Mouse (Mus musculus) cerebellum, adult 11 months (tissue): ENCODE measurements around the gene Nipsnap2.
"Not testable (repeated sequence)": the region's sequence is repeated elsewhere in the genome, so short reads cannot be mapped to it uniquely, and the experiment has no call there.

Source experiments
- DNase-seq: peaks from one replicate; pipeline ENCODE4 v3.0.0; 2022

Gene Nipsnap2

DNA sequence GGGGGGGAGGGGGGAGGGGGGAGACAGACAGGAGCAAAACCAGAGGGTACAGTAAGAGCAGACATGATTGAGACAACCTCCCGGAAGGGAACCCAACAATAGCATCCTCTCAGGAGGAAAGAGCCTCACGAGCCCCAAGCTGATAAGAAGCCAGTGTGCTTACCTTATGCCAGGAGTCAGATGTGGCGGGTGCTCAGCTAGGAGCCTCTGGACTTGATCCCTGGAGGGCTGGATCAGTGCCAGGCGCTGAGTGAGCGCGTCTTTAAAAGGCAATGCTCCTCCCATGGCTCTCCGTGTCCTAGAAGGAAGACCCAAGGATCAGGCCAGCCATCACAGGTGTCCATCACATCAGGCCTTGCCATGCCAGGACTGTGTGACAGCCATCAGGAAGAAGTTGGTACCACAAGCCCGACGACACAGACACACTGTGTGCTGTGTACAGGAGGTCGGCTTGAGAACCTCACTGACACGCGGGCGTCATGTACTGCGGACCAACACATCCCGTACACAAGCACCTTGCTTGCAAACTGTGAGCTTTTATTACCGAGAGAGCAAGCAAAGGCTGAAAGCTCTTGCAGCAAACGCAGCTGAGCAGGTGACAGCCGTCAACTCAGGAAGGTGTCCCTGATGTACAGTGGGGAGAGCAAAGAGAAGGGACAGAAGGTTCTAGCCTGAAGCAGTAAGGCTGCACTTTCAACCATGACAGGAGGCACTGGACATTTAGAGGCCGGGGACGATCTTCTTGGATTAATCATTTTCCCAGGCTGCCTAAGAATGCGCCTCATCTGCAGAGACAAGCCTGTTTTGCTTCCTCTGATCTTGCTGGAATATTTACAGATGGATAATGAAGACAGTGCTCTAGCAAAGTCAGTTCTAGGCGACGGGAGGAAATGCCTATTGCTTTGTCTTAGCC lies 45.8 kb downstream of the Nipsnap2 start:
- DNase-seq = no peak

- no peak for DNase-seq
These were observed 47.6 kb downstream of the Nipsnap2 start for GRCm38 (mm10) chr5:129772433-129772832.

DNA sequence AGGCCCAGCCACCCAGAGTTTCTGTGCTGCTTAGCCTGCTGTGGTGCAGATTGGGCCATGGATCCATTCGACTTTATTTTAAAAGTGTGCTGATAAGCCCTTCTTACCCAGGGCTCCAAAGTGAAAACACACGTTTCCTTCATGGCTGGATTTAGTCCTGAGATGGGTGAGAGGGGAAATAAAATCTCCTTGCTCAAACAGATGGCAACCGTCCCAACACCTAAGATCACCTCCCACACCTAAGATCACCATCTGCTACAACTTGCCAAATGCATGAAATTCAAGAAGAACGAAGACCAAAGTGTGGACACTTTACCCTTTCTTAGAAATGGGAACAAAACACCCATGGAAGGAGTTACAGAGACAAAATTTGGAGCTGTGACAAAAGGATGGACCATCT lies 48.5 kb downstream of the Nipsnap2 start:
- DNase-seq = not testable (repeated sequence)

DNA sequence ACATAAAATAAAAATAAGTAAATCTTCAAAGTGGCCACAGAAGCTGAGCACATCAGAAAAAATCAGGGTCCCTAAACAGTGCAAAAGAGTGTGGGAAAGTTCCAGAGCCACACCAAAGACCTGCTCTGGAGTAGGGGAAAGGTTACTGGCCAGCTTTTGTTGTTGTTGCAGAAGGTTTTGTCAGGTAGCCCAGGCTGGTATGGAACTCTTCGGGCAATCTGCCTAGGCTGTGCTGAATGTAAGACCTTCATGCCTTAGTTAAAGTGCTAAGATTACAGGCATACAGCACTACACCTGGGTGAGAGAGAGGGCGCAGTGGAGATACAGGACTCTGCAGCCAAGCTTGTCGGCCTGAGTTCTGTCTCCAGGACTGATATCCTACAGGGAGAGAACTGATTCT lies 49.8 kb downstream of the Nipsnap2 start:
- DNase-seq = no peak

DNA sequence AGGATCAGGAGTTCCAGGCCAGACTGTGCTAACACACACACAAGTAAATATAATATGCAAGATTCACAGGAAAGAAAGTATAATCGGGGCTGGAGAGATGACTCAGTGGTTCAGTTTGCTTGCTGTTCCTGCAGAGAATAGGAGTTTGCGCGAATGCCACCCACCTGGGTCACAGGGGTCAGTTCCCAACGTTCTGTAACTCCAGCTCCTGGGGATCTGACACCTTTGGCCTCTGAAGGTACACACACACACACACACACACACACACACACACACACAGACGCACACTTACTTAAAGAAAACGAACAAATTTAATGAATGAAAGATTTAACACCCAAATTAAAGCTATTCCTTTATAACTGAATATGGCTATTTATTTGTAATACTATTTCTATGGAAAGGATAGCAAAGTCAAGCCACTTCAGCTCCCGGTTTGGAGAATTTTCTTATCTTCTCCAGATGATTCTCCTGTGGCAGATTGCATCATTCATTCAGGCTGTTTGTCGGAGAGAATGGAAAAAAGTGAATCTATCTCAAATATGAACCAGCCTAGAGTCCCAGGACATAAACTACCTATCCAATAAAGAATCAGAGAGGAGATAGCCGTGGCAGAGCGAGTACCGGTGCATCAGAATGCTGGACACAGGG lies 53.6 kb downstream of the Nipsnap2 start:
- no peak for DNase-seq

DNA sequence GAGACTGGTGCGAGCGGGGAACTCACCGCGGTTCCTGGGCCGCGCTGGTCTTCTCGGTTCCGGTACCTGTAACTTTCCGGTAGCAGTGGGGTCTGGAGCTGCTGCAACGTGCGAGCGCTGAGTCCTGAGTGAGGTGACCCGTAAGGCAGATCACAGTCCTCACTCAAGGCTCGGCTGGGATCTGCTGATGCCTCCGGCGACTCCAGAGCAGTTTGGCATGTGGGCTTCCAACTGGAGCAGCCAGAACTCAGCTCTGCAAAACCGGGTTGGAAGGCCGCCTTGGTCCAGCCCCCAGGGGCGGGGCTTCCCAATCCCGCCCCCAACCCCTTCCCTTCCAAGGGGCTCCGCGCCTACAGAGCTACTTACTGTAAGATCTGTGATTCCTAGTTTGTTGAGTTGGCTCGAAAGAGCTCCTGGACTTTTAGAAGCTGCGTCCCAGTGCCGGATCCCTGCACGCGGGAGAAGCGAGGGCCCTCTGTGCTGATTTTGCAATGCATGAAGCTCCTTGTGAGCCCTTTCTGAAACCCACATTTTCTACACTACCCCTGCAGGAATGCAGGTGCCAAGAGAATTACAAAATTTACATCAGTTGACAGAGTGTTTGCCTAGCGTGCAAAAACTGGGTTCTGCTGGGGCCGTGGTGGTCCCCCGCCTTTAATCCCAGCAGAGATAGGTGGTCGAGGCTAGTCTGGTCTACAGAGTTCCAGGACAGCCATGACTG lies 54.3 kb downstream of the Nipsnap2 start:
- DNase-seq = peak; percentile 71

DNA sequence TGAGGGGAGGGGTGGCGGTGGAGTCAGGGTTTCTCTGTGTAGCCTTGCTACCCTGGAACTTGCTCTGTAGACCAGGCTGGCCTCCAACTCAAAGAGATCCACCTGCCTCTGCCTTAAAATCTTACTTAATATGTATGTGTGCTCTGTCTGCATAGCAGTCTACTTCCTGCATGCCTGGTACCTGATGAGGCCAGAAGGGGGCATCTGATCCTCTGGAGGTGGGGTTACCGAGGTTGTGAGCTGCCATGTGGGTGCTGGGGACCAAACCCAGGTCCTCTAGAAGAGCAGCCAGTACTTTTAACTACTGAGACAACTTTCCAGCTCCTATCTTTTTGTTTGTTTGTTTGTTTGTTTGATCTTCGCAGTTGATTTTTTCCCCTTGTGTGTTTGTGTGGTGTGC lies 55.3 kb downstream of the Nipsnap2 start:
- DNase-seq = no peak

- no peak for DNase-seq
These were observed 57.3 kb downstream of the Nipsnap2 start for GRCm38 (mm10) chr5:129782211-129782610.

- no peak for DNase-seq
These were observed 60.5 kb downstream of the Nipsnap2 start for GRCm38 (mm10) chr5:129785235-129785870.

GRCm38 (mm10) chr5:129786161-129786560 lies 61.3 kb downstream of the Nipsnap2 start:
- no peak for DNase-seq

DNA sequence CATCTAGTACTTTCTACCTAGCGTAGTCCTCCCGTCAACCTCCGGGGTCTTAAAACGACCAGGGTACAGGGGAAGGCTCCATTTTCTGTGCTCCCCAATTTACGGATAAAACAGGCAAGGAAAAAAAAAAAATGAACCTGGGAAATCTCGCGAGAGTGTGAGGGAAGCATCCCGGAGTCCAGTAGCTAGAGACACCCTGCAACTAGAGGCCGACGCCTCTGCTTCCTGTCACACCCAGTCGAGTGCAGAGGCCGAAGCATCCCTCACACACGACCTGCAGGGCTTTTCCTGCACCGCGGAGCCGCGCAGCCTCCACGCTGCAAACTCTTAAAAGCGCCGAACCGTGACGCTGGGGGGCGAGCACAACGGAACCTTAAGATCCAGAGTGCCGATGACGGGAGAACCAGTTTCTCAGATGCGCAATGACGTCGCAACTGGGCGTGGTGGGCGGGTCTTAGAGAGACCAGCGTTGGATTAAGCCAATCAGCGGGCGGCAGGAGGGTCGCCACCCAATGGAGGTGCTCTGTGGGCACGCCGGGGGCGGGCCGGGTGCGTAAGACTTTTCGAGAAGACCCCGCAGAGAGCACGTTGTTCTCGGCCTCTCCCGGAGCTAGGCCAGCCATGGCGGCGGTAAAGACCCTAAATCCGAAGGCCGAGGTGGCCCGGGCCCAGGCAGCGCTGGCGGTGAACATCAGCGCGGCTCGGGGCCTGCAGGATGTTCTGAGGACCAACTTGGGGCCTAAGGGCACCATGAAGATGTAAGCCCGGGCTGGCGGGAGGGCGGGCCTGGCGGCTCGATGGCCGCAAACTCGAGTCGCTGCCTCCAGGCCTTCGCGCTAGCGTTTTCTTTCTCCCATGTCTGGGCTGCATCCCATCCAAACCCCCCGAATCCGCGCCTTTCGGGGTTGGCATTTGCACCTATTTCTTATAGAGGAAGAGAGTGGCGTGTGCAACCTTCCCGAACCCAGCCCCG lies 62.2 kb downstream of the Nipsnap2 start, which contains the start of gene Psph:
Psph (minus strand) TSS at position 632 of the 973 bp plus-strand sequence.
- peak; percentile 95 for DNase-seq

DNA sequence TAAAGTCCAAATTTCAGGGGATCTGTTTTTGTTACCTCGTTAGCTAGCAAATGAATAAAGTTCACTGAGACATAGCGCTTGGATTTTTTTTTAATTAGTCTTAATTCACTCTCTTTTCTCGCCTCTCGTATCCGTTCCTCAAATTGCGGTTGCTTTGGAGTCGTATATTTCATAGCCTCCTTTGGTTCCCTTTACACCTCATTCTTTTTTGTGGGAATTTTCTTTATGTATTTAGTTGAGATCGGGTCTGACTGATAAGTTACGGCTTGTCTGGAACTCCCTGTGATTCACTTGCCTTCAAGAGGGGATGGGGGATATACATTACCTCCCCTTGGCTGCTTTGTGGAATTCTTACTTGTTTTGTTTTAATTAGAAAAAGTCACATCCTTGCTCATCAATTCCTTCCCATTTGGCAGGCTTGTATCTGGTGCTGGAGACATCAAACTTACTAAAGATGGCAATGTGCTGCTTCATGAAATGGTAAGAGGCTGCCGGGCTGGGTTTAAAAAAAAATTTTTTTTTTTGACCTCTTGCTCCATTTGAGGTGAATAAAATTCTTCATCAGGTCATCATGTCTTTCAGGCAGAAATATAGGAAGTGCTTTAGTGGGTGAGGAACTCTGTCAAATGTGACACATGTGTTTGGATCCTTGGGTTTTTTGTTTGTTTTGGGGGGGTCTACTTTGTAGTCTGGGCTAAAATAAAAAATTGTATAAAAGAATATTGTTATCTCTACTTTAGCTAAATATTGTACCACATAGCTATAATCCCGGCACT lies 63.1 kb downstream of the Nipsnap2 start:
- DNase-seq = no peak

GRCm38 (mm10) chr5:129790591-129790990 lies 65.7 kb downstream of the Nipsnap2 start:
- not testable (repeated sequence) for DNase-seq
